Mouse (Mus musculus): Measurements from ENCODE around the gene Setd1a.
"Not testable (repeated sequence)": the region's sequence is repeated elsewhere in the genome, so short reads cannot be mapped to it uniquely, and the experiment has no call there.

Setd1a gene

GRCm38 (mm10) chr7:127835550-127835949 lies 59.1 kb downstream of the Setd1a start:
- DNase-seq (ENCODE audit: low read depth, low spot score) = no peak

- DNase-seq (ENCODE audit: low read depth, low spot score) = no peak
Observed at GRCm38 (mm10) chr7:127837473-127837872, 61.0 kb downstream of the Setd1a start.

DNA sequence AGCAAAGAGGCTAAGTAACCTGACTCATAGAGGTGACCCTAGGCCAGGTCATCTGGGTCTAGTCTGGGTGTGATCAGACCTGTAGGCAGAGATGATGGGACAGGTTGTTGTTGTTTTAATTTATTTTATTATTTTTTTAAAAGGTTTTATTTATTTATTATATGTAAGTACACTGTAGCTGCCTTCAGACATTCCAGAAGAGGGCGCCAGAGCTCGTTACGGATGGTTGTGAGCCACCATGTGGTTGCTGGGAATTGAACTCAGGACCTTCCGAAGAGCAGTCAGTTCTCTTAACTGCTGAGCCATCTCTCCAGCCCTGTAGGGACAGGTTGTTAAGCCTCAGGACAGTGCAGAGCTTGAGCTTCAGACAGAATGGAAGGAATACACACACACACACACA lies 61.4 kb downstream of the Setd1a start:
- not testable (repeated sequence) for DNase-seq (ENCODE audit: low read depth, low spot score)

DNA sequence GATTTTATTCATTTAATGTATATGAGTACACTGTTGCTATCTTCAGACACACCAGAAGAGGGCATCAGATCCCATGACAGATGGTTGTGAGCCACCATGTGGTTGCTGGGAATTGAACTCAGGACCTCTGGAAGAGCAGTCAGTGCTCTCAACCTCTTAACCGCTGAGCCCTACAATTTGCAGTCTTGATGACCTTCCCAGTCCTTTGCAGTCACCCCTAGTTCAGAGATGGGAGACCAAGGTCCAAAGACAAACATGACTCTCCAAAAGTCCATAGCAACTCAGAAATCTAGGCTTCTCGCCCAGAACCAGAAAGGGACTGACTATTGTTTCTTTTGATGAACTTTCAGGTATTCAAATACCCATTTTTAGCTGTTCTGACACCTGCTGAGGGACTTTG lies 63.6 kb downstream of the Setd1a start:
- not testable (repeated sequence) for DNase-seq (ENCODE audit: low read depth, low spot score)

DNA sequence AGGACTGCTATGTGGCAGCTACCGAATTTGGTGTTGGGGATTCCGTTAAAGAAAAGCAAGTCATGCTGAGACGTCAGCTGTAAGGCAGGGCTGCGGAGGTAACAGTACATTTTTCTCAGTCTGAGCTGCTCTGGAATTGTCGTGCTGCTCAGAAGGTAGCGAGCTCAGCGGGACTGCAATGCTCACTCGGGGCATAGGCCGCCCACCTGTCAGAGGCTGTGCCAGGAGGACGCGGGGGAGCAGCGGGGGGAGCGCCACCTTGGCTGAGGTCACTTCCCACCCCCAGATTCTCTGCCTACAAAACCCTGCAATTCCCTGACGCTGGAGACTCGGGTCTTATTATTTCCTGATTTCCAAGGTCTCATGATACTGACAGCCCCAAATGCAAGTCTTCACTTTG lies 64.4 kb downstream of the Setd1a start:
- DNase-seq (ENCODE audit: low read depth, low spot score) = no peak

DNA sequence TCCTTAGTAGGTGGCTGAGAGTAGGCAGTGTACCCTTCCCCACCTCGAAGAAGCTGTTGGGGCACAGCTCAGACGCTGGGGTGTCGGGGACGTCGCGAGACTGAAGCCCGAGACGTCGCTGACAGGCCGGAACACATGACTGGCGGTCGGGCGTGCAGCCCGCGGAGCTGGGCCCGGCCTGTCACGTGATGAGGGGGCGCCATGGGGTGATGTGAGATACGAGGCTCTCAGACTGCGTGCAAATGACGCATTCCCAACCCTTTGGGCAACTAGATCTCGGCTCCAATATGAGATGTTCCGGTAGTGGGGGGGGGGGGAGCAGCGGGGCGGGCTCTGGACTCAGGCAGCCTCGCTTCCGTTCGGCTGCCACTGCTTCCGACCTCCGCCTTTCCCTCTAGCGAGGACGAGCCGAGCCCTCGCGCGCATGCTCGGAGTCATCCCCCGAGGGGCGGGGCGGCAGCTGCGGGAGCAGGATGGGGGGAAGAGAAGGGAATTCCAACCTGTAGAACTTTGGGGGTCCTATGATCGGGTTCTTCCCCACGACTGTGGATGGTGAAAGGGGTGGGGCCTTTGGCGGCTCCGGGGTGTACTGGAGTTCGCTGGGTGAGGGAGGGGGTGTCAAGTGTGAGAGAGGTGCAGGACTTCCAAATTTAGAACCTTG lies 65.0 kb downstream of the Setd1a start:
- DNase-seq (ENCODE audit: low read depth, low spot score) = peak; percentile 87

GRCm38 (mm10) chr7:127842001-127842718 lies 65.7 kb downstream of the Setd1a start:
- peak; percentile 42 for DNase-seq (ENCODE audit: low read depth, low spot score)
